Mouse (Mus musculus): ENCODE data around the gene Ugt1a1. TPM values are rescaled to one million over a fixed set of nuclear protein-coding genes. Genes with fewer than 3 reads are reported as not detected.

Ugt1a1 gene
- polyA plus RNA-seq, 1 experiment: not detected

DNA sequence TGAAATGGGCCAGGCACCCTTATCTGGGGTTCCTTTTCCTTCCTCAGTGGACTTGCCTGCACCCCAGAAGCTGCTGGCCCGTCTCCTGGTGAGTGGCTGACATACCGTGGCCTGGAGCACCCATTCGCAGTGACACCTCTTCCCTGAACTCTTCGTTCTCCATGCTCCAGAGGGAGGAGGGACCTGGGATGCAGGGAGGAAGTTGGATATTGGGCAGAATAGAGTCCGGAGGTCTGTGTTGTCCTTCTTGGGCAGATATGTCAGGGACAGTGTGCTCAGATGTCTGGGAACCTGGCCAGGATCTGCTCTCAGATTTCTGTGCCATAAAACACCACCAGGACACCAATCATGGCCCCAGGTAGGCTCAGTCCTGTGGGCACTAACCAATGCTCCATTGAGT is 28.3 kb downstream of the Ugt1a1 start:
- Histone ChIP-seq H3K4me1 (ENCODE audit: control insufficient read depth, insufficient read depth, low read length) (no peaks in the 10 kb centered on the region), H3K36me3 (ENCODE audit: control insufficient read depth, insufficient read depth, low read length, poor library complexity, severe bottlenecking) (no peaks in the 10 kb centered on the region), H3K9me3 (replicated peaks; ENCODE audit: control insufficient read depth, insufficient read depth, low read length, poor library complexity, severe bottlenecking) (no peaks in the 10 kb centered on the region), H3K27me3 (ENCODE audit: control insufficient read depth, insufficient read depth, low read length, poor library complexity, severe bottlenecking) (no peaks in the 10 kb centered on the region), H3K9ac (ENCODE audit: low read depth, poor library complexity, severe bottlenecking) (no peak overlapping the region), H3K4me3 (ENCODE audit: low read depth, low read length) (no peak overlapping the region), H3K27ac (ENCODE audit: insufficient read depth, low read length) (no peak overlapping the region)
- TF ChIP-seq EP300 (IDR thresholded peaks at IDR 0.05; ENCODE audit: insufficient read depth, low read depth, low read length) (no peak), POLR2A (IDR thresholded peaks at IDR 0.05; ENCODE audit: insufficient read depth, low read length) (no peak), CTCF (IDR thresholded peaks at IDR 0.05; ENCODE audit: low read depth, low read length) (no peak)

DNA sequence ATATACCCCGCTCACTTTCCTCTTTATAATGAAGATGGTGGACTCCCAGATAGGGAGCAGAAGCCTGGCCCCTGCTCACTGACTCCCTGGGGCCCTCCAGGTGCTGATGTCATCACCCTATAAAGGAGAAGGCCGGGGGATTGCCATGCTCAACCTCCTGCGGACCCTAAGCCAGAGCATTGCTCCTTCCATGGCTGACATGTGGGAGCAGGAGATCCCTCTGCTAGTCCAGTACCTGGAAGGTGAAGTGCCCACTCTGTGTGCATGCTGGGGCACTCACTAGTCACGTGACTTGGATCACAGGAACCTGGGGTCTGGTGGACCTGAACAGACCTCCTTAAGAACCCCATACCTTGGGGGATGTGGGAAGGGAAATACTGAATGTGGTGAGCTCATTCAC is 28.8 kb downstream of the Ugt1a1 start:
- Histone ChIP-seq H3K9ac (ENCODE audit: low read depth, poor library complexity, severe bottlenecking) (no peak overlapping the region), H3K36me3 (ENCODE audit: control insufficient read depth, insufficient read depth, low read length, poor library complexity, severe bottlenecking) (no peaks in the 10 kb centered on the region), H3K9me3 (replicated peaks; ENCODE audit: control insufficient read depth, insufficient read depth, low read length, poor library complexity, severe bottlenecking) (no peaks in the 10 kb centered on the region), H3K27me3 (ENCODE audit: control insufficient read depth, insufficient read depth, low read length, poor library complexity, severe bottlenecking) (no peaks in the 10 kb centered on the region), H3K4me3 (ENCODE audit: low read depth, low read length) (no peak overlapping the region), H3K27ac (ENCODE audit: insufficient read depth, low read length) (no peak overlapping the region), H3K4me1 (ENCODE audit: control insufficient read depth, insufficient read depth, low read length) (no peaks in the 10 kb centered on the region)
- no peak for TF ChIP-seq POLR2A (IDR thresholded peaks at IDR 0.05; ENCODE audit: insufficient read depth, low read length)
- no peak for TF ChIP-seq CTCF (IDR thresholded peaks at IDR 0.05; ENCODE audit: low read depth, low read length)
- TF ChIP-seq EP300 (IDR thresholded peaks at IDR 0.05; ENCODE audit: insufficient read depth, low read depth, low read length): no peak

DNA sequence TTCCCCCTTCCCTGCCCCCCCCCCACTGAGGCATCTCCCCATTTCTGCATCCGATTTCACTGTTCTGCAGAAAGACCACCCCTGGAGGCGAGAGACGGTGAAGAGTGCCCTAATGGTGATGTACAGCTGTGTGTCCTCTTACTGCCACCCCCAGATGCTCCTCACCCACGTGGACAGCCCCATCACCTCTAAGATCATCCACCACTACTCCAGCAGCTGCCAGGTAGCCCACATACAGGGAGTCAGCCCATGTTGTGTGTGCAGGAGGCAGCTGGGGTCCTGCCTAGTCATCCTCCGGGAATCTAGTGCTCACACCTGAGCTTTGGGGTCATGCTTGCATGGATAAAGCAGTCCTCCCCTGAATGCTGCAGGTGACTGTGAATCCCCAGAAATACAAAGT is 32.1 kb downstream of the Ugt1a1 start:
- no peak for TF ChIP-seq CTCF (IDR thresholded peaks at IDR 0.05; ENCODE audit: low read depth, low read length)
- TF ChIP-seq POLR2A (IDR thresholded peaks at IDR 0.05; ENCODE audit: insufficient read depth, low read length): no peak
- TF ChIP-seq EP300 (IDR thresholded peaks at IDR 0.05; ENCODE audit: insufficient read depth, low read depth, low read length): no peak
- Histone ChIP-seq H3K9me3 (replicated peaks; ENCODE audit: control insufficient read depth, insufficient read depth, low read length, poor library complexity, severe bottlenecking) (no peaks in the 10 kb centered on the region), H3K27ac (ENCODE audit: insufficient read depth, low read length) (no peak overlapping the region)

DNA sequence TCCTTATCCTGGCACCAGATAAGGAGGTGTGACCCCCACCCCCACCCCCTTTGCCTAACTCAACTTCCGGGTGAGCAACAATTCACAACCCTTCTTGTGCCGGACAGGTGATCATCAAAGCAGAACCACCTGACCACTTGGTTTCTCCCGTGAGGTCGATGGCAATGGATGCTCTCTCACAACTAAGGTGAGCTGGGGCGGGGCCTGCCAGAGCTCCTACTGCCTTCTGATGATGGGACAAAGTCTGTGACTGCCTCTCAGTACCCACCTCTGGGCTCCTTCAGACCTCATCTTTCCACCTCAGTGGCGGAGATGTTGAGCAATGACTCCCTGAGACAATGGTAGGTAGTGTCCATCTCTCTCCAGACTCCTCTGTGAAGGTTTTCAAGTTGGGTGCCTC is 34.1 kb downstream of the Ugt1a1 start:
- no peak for TF ChIP-seq EP300 (IDR thresholded peaks at IDR 0.05; ENCODE audit: insufficient read depth, low read depth, low read length)
- TF ChIP-seq POLR2A (IDR thresholded peaks at IDR 0.05; ENCODE audit: insufficient read depth, low read length): no peak
- no peak for TF ChIP-seq CTCF (IDR thresholded peaks at IDR 0.05; ENCODE audit: low read depth, low read length)
- H3K27ac ChIP-seq (ENCODE audit: insufficient read depth, low read length): no peak overlapping the region
- no peaks in the 10 kb centered on the region for H3K27me3 ChIP-seq (ENCODE audit: control insufficient read depth, insufficient read depth, low read length, poor library complexity, severe bottlenecking)
- H3K36me3 ChIP-seq (ENCODE audit: control insufficient read depth, insufficient read depth, low read length, poor library complexity, severe bottlenecking): no peaks in the 10 kb centered on the region
- H3K9me3 ChIP-seq (replicated peaks; ENCODE audit: control insufficient read depth, insufficient read depth, low read length, poor library complexity, severe bottlenecking): no peaks in the 10 kb centered on the region
- H3K9ac ChIP-seq (ENCODE audit: low read depth, poor library complexity, severe bottlenecking): no peak overlapping the region
- H3K4me3 ChIP-seq (ENCODE audit: low read depth, low read length): no peak overlapping the region
- no peaks in the 10 kb centered on the region for H3K4me1 ChIP-seq (ENCODE audit: control insufficient read depth, insufficient read depth, low read length)

More for the DNA sequence above, 32.1 kb downstream of the Ugt1a1 start:
- Histone ChIP-seq H3K4me1 (ENCODE audit: control insufficient read depth, insufficient read depth, low read length) (no peaks in the 10 kb centered on the region), H3K9ac (ENCODE audit: low read depth, poor library complexity, severe bottlenecking) (no peak overlapping the region), H3K36me3 (ENCODE audit: control insufficient read depth, insufficient read depth, low read length, poor library complexity, severe bottlenecking) (no peaks in the 10 kb centered on the region), H3K27me3 (ENCODE audit: control insufficient read depth, insufficient read depth, low read length, poor library complexity, severe bottlenecking) (no peaks in the 10 kb centered on the region), H3K4me3 (ENCODE audit: low read depth, low read length) (no peak overlapping the region)

DNA sequence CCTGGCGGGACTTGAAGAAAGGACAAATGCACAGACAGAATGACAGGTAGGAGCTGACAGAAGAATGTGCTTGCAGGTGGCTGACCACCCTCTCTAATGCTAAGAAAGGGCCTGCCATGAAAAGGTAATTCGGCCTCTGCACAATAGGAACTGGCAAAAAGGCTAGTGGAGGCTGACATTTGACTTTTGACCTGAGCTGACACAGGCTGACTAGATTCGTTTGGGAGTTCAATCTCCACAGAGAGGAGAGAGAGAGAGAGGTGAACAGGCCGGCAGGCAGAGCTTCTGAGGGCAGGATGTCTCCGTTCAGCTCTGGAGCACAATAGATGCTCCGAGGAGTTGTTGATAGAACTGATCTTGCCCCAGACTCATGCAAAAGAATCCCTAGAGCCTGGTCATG is 34.6 kb downstream of the Ugt1a1 start:
- no peaks in the 10 kb centered on the region for H3K27me3 ChIP-seq (ENCODE audit: control insufficient read depth, insufficient read depth, low read length, poor library complexity, severe bottlenecking)
- no peak overlapping the region for H3K27ac ChIP-seq (ENCODE audit: insufficient read depth, low read length)
- no peak for TF ChIP-seq CTCF (IDR thresholded peaks at IDR 0.05; ENCODE audit: low read depth, low read length)
- TF ChIP-seq POLR2A (IDR thresholded peaks at IDR 0.05; ENCODE audit: insufficient read depth, low read length): no peak
- TF ChIP-seq EP300 (IDR thresholded peaks at IDR 0.05; ENCODE audit: insufficient read depth, low read depth, low read length): no peak
- H3K9me3 ChIP-seq (replicated peaks; ENCODE audit: control insufficient read depth, insufficient read depth, low read length, poor library complexity, severe bottlenecking): no peaks in the 10 kb centered on the region
- no peak overlapping the region for H3K4me3 ChIP-seq (ENCODE audit: low read depth, low read length)
- H3K4me1 ChIP-seq (ENCODE audit: control insufficient read depth, insufficient read depth, low read length): no peaks in the 10 kb centered on the region
- H3K9ac ChIP-seq (ENCODE audit: low read depth, poor library complexity, severe bottlenecking): no peak overlapping the region
- no peaks in the 10 kb centered on the region for H3K36me3 ChIP-seq (ENCODE audit: control insufficient read depth, insufficient read depth, low read length, poor library complexity, severe bottlenecking)

DNA sequence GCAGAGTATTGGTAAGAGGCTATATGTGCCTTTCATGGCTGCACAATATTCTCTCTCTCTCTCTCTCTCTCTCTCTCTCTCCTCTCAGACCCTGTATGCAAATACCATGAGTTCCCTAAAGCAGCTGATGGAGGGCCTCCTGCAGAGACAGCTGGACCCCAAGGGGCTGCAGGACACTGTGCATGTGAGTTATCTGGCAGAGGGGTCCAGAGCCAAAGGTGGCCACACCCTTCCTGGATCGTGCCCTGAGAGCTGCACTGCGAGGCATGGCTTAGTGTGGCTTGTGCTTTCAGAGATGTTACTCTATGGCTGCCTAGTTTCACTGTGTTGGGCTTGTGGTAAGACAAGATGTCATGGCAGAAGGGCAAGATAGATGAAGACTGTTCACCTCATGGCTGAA is 35.9 kb downstream of the Ugt1a1 start:
- H3K27me3 ChIP-seq (ENCODE audit: control insufficient read depth, insufficient read depth, low read length, poor library complexity, severe bottlenecking): no peaks in the 10 kb centered on the region
- H3K9me3 ChIP-seq (replicated peaks; ENCODE audit: control insufficient read depth, insufficient read depth, low read length, poor library complexity, severe bottlenecking): no peaks in the 10 kb centered on the region
- TF ChIP-seq POLR2A (IDR thresholded peaks at IDR 0.05; ENCODE audit: insufficient read depth, low read length) (no peak), CTCF (IDR thresholded peaks at IDR 0.05; ENCODE audit: low read depth, low read length) (no peak), EP300 (IDR thresholded peaks at IDR 0.05; ENCODE audit: insufficient read depth, low read depth, low read length) (no peak)
- H3K36me3 ChIP-seq (ENCODE audit: control insufficient read depth, insufficient read depth, low read length, poor library complexity, severe bottlenecking): no peaks in the 10 kb centered on the region
- H3K27ac ChIP-seq (ENCODE audit: insufficient read depth, low read length): no peak overlapping the region
- no peak overlapping the region for H3K4me3 ChIP-seq (ENCODE audit: low read depth, low read length)
- no peak overlapping the region for H3K9ac ChIP-seq (ENCODE audit: low read depth, poor library complexity, severe bottlenecking)
- no peaks in the 10 kb centered on the region for H3K4me1 ChIP-seq (ENCODE audit: control insufficient read depth, insufficient read depth, low read length)

Measured in ES-Bruce4 (cell line).